Mouse (Mus musculus): ENCODE measurements around the gene Chp2. TPM values are rescaled to one million over a fixed set of nuclear protein-coding genes. Genes with fewer than 3 reads are reported as not detected.
A peak's percentile ranks its signal among the peaks of the same experiment; 100 is the strongest.

Gene Chp2
- 1 to 10 TPM; 3.8 to 4.1 TPM for total RNA-seq (2021)

- peak; percentile 47 to 56 for DNase-seq
- intact Hi-C loops (cut with DNase I), result no loop called here
These were observed at the start of gene Chp2 for GRCm38 (mm10) chr7:122219315-122219801. Gene Chp2 (plus strand): TSS chr7:122219496.

GRCm38 (mm10) chr7:122170705-122171104 lies 48.6 kb upstream of the Chp2 start:
- DNase-seq, result no peak
- intact Hi-C loops (cut with DNase I), result no loop called here

GRCm38 (mm10) chr7:122171613-122172012 lies 47.7 kb upstream of the Chp2 start:
- no peak for DNase-seq
- intact Hi-C loops (cut with DNase I), result no loop called here

GRCm38 (mm10) chr7:122180720-122181119 lies 38.6 kb upstream of the Chp2 start:
- intact Hi-C loops (cut with DNase I), result no loop called here
- DNase-seq, result no peak

- no peak for DNase-seq
- intact Hi-C loops (cut with DNase I), result no loop called here
These were observed 34.7 kb upstream of the Chp2 start for GRCm38 (mm10) chr7:122184569-122184968.

GRCm38 (mm10) chr7:122186043-122186442 lies 33.3 kb upstream of the Chp2 start, which contains the start of gene Ern2:
Gene Ern2 (minus strand): TSS chr7:122186207.
- intact Hi-C loops (cut with DNase I), result no loop called here
- DNase-seq, result no peak

- intact Hi-C loops (cut with DNase I), result no loop called here
- DNase-seq, result peak; percentile 14 to 56
These were observed 29.8 kb upstream of the Chp2 start for GRCm38 (mm10) chr7:122189484-122189883.

- no peak for DNase-seq
- intact Hi-C loops (cut with DNase I), result no loop called here
These were observed 28.2 kb upstream of the Chp2 start for GRCm38 (mm10) chr7:122191097-122191496.

- DNase-seq, result no peak
- intact Hi-C loops (cut with DNase I), result no loop called here
These were observed 25.4 kb upstream of the Chp2 start for GRCm38 (mm10) chr7:122193919-122194318.

- no peak for DNase-seq
These were observed 22.5 kb upstream of the Chp2 start for GRCm38 (mm10) chr7:122196771-122197170.

GRCm38 (mm10) chr7:122197306-122197705 lies 22.0 kb upstream of the Chp2 start:
- intact Hi-C loops (cut with DNase I), result loop anchor here (2.0 to 5.0 kb wide), 3 partner anchors 95 to 725 kb away; partner anchors contain the start of gene Ndufab1
- peak; percentile 32 to 66 for DNase-seq

More at GRCm38 (mm10) chr7:122196771-122197170, 22.5 kb upstream of the Chp2 start:
- intact Hi-C loops (cut with DNase I), result loop anchor here (2.0 to 5.0 kb wide), 3 partner anchors 94 to 726 kb away; partner anchors contain the start of gene Ndufab1

- peak in 1 of 2 experiments; percentile 19 for DNase-seq
- intact Hi-C loops (cut with DNase I), result loop anchor here (5.0 kb wide), 2 partner anchors 97 to 723 kb away; partner anchors contain the start of gene Ndufab1
These were observed 20.0 kb upstream of the Chp2 start for GRCm38 (mm10) chr7:122199296-122199695.

GRCm38 (mm10) chr7:122203936-122204335 lies 15.4 kb upstream of the Chp2 start:
- intact Hi-C loops (cut with DNase I), result loop anchor here (2.0 kb wide), 1 partner anchor 39 kb away; no protein-coding TSS in a partner anchor
- DNase-seq, result no peak

GRCm38 (mm10) chr7:122206121-122206520 lies 13.2 kb upstream of the Chp2 start:
- intact Hi-C loops (cut with DNase I), result no loop called here
- no peak for DNase-seq

GRCm38 (mm10) chr7:122208276-122209021 lies 10.8 kb upstream of the Chp2 start:
- intact Hi-C loops (cut with DNase I), result no loop called here
- peak in 1 of 2 experiments; percentile 18 for DNase-seq

- intact Hi-C loops (cut with DNase I), result no loop called here
- no peak for DNase-seq
These were observed 6.9 kb downstream of the Chp2 start for GRCm38 (mm10) chr7:122226020-122226742.

GRCm38 (mm10) chr7:122226744-122227143 lies 7.4 kb downstream of the Chp2 start:
- no peak for DNase-seq
- intact Hi-C loops (cut with DNase I), result no loop called here

- no peak for DNase-seq
- intact Hi-C loops (cut with DNase I), result no loop called here
These were observed 10.0 kb downstream of the Chp2 start for GRCm38 (mm10) chr7:122229306-122229705.

GRCm38 (mm10) chr7:122229916-122230315 lies 10.6 kb downstream of the Chp2 start:
- no peak for DNase-seq
- intact Hi-C loops (cut with DNase I), result no loop called here

GRCm38 (mm10) chr7:122230866-122231265 lies 11.6 kb downstream of the Chp2 start:
- intact Hi-C loops (cut with DNase I), result no loop called here
- no peak for DNase-seq

GRCm38 (mm10) chr7:122238939-122239338 lies 19.6 kb downstream of the Chp2 start:
- intact Hi-C loops (cut with DNase I), result no loop called here
- DNase-seq, result no peak
